Mouse (Mus musculus) B cell, adult 2 months (primary cell): ENCODE data around the gene Fhad1.

ENCODE experiments used
- DNase-seq, 2 experiments: peaks; one replicate each; pipeline ENCODE4 v3.0.0; 2022

Gene Fhad1

DNA sequence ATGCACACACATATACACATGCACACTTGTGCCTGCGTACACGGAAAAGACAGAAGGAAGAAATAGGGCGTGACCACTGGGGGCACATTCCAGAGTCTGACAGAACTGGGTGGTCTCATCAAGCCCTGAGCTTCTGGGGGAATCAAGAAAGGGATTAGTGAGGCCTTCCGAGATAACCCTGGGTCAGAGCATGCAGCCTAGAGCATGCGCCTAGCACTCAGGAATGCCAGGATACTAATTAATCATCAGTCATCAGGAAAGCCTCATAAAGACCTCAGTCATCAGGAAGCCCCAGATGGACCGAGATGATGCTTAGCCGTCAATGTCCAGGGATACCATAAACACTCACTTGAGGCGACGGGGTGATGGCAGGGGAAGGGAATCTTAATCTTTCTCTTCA lies 135.0 kb downstream of the Fhad1 start:
- no peak for DNase-seq

DNA sequence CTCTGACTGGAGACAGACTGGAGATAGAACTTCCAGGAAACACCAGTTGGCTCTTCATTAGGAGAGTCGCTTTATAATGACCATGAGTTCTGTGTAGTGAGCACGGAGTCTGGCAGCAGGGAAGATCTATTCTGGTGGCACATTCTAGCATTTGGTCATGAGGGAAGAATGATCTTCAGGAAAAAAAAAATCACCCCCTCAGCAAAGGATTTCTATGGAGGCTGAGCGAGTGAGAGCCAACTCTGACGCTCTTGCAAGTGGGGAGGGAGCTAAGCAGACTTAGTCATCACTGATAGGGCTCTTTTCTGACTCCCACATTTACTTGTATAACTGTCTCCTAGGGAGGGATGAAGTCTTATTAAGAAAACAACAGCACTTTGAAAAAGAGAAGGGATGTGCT lies 135.8 kb downstream of the Fhad1 start:
- no peak for DNase-seq

DNA sequence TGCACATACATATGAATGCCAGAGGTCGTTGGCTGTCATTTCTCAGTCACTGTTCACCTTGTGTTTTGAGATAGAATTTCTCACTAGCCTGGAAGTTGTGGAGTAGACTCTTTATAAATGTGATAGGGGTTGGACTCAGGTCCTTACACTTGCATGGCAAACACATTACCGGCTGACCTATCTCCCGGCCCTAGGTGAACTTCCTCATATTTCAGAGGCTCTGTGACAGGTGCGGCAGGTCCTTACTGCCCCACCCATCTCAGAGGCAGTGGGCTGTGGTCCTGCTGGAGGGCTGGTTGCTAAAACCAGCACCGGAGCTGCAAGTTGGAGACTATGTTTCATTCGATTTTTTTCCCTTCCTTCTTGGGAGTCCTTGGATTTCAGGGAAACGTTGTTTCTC lies 136.3 kb downstream of the Fhad1 start:
- no peak for DNase-seq

DNA sequence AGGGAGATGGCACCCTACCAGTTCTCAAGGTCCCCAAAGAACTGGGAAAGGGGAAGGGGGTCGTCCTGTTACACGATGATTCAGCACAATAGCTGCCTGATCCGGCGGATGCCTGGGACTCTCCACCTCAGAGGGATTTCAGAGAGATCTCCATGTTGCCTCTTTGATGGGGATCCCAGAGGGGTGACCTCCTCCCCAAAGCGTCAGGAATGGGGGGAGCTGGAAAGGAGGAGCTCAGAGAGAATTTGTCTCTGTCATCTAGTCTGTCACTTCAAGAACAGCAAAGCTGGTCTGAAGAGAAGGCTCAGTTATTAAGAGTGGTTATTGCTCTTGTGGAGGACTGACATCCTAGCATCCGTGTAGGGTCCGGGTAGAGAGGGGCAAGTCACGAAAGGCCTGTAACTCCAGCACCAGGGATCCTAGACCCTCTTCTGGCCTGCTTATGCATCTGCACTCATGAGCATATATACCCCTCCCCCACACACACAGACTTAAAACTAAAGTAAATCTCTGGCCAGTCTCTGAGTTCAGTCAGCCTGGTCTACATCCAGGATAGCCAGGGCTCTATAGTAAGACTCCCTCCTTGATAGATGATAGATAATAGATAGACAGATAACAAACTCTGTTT lies 139.3 kb downstream of the Fhad1 start:
- DNase-seq: no peak

DNA sequence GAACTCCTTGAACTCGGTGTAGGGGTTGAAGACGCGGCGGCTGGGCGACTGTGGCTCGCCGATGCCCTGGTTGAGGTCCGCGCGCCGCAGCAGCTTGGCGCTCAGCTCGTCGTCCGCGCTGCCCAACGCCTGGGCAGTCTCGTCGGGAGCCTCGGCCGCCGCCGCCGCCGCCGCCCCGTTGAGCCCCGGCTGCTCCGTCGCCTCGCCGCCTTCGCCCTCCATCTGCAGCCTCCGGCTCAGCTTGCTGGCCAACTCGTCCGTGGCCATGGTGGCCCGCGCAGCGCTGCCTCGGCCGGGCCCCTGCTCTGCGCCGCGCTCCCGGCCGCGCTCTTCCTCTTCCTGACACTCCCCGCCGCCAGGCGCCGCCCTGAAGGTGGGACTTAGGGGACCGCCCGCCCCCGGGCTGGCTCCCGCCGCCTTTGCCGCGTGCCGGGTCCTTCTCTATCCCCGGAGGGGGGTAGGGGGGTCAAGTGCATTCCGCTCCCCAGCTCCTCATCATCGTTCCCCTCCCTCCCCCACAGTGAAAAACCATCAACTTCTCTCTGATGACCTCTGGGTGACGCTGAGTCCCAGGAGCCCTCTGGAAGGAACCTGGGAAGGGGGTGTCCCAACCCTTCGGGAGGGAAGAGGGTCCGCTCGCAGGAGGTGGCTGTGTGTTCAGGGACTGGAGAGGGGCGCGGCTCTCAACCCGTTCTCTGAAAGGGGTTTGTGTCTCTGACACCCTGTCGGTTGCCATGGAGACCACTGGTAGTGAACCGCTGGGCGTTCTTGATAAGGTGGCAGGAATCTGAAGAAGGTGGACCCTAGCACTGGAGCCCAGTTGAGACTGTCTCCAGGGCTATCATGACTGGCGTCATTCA lies 140.1 kb downstream of the Fhad1 start, which contains the start of gene Efhd2:
Efhd2 (minus strand) TSS at position 320 of the 860 bp plus-strand sequence.
- peak; percentile 79 to 82 for DNase-seq

DNA sequence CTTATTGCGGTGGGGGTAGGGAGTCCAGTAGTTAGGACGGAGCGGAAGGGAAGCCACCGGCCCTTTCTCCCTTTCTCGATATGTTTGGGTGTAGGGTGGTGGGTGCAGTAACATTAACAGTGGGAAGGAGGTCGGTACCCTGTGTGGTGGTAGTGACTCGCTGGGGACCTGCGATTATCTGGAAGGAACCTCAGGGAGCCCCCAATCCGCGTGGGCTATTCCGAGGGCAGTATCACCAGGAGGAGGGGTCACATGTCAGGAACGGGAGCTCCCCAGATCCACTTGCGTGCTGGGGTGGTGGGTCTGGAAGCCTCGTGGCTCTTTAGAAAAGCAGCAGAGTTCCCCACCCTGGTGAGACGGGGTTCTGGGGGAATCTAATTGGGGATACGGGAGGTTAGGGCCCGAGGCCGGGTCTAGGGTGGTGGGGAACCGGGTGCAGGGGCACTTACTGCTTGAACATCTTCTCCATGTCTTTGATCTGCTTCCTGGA lies 140.7 kb downstream of the Fhad1 start:
- peak; percentile 27 to 30 for DNase-seq

DNA sequence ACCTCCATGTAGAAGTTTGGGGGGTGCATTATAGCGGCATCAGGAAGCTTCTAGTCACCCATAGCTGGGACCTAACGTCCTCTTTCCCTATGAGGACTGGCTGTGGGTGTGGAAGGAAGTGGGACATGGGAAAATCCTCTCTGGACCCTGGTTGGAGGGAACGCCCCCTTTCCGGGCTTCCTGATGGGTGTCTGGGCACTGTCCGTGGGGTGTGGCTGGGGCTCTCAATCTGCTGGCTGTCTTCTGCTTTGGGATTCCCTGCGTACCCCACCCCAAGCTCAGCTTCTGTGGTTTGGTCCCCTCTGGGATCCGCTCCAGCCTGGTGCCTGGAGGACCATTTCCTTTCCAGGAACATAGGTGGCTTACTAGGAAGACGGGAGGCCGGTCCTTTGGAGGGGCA lies 141.9 kb downstream of the Fhad1 start:
- DNase-seq: no peak

DNA sequence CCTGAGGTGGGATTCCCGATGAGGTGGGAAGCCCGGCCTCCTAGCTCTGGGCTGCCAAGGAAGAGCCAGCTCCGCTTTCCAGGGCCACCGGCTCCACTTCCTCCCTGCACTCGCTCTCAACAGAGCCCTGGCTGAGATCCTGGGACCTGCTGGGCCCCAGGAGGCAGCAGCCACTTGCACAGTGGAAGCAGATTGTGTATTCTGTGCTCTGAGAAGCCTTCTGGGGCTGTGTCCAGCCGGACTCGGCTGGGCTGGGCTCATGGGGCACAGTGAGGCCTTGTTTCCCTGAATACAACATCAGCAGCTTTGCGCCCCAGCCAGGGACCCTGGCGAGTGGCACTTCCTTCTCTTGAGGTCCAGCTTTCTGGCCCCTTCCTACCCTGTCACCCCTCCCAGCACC lies 143.0 kb downstream of the Fhad1 start:
- DNase-seq: no peak

DNA sequence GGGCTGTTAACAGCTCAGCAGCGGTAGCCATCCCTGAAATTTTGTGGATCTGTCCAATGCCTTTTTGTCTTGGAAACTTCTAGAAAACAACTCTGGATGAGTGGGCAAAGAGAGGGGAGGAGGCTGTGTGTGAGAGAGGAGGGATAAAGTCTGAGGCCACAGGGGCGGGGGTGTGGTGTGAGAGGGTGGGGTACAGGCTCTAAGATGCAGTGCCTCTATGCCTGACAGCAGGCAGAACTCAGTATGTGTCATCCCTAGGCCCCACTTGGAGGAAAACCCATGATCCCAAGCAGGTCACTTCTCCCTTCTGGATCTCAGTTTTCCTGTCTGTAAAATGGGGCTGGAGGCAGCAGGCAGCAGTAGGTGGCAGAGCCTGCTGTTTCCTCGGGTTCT lies 143.6 kb downstream of the Fhad1 start:
- no peak for DNase-seq

DNA sequence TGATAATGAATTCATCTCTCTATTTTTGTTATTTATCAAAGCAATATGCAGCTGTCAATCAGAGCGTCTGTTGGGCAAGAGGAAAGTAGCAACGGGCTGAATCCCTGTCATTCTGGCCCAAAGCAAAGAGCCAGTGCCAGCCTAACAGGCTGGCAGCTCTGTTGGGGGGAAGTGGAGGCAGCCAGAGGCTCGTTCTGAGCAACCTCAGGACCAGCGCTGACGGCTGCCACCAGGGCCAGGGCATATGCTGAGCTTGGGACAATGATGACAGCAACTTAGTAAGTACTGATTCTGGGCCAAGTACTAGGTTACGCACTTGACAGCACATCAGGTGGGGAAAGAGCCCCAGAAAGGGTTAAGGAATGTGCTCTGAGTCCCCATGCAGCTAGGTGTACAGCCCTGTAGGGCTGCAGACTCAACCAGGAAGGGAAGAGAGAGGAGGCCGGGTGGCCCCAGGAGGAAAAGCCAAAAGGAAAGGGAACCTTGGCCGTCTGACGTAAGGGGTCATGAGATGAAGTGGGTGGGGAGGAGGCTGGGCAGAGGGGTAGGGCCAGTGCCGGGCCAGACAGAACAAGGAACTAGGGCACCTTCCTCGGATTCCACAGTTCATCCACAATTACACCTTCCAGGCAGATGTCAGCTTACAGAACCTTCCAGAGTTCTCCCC lies 144.1 kb downstream of the Fhad1 start:
- DNase-seq: no peak

DNA sequence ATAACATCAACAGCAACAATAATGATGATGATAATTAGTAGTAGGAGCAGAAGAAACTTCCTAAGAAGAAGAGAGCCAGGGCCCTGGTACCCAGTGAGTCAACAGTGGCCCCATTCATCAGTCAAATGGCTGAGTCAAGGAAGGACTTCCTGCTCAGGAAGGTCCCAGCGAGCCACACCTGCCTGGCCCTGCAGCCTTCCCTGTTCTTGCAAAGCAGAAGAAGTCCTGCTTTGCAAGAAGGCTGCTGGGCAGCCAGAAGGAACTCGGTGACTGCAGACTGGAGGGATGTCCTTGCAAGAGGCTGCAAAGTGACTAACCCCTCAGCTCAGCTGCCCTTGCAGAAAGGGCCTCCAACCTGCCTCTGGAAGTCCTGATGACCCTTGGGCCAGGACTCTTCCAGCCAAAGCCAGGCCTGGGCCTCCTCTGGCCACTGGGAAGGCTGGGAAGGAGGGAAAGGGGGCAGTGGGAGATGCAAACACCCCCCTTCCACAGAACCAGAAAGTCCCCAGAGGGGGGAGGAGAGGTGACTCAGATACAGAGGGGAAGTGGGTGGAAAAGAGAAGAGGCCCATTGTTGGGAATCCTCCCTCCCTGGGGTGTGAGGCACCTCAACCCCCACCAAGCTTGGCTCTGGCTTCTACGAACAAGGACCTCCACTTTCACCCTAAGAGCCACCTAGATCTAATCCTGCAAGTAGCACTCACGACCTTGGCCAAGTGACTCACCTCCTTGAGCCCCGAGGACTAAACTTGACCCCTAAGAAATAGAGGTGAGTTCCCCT lies 145.3 kb downstream of the Fhad1 start:
- DNase-seq: no peak

DNA sequence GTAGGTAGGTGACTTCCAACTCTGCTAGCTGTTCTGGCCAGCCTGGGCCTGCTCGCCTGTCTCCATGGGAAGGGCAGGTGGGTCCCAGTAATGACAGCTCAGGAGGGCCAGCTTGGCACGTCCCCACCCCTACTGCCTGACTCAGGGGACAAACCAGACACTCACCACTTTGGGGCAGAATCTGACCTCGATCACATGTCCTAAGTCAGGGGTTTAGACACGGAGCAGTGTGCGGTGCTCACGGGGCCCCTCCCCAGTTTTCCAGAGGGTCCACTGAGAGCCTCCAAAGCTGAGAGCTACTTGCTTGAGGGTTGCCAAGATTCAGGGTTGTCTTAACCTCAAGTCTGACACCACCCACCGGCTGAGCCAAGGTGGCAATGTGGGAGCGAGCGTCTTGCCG lies 146.8 kb downstream of the Fhad1 start:
- no peak for DNase-seq

DNA sequence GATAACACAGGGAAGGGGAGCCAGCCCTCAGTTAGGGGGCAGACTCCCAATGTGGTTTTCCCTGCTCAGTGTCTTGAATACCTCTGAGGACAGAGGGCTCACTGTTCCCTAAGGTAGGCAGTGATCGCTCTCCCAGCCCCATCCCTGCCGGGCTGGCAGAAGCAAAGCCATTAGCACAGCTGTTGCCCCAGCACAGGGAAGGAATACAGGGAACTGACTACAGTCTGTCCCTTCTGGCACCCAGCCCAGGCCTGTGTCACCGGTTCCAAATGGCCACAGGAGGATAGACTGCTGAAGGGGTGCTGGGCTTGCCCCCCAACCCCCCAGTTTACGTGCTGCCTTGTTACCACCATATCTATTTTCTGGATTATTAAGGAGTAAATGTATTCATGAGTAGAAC lies 147.4 kb downstream of the Fhad1 start:
- DNase-seq: no peak

DNA sequence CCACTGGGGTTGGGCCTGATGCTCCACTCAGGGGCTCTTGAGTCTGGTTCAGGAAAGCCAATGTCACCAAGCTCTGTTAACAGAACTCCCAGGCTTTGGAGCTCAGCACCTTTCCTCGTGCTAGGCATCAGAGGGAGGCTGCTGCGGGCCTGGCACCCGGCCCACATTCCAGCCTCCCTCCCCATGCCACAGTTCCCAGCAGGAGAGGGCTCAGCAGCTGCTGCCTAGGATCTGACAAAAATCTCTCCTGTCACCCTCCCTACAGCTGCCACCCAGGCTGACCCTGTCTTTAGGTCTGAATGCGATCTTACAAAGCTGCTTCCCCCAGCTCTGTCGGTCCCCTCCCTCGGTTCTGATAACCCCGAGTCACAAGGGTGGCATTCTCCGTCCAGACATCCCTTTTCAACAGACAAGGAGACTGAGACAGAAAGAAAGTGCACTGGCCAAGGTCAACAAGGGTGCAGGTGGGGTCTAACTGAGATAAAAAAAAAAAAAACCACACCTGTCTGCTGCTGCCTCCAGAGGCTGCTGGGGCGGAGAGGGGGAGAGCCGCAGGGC lies 147.9 kb downstream of the Fhad1 start:
- DNase-seq: no peak

DNA sequence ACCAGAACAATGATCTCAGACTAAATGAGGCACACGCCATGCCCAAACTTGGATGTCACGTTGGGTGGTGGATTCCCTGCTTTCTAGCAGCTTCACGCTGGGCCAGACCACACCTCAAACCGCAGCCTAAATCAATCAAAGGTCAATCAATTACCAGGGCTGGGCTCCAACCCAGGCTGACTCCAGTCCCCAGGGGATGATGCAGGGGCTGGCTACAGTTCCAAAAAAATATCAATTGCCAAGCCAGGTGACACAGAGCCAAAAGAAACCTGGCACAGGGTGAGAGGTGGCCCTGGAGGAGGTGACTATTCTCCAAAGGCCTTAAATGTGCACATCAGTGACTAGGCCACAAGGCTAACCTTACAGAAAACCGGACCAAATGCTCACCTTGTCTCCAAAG lies 149.3 kb downstream of the Fhad1 start:
- no peak for DNase-seq

DNA sequence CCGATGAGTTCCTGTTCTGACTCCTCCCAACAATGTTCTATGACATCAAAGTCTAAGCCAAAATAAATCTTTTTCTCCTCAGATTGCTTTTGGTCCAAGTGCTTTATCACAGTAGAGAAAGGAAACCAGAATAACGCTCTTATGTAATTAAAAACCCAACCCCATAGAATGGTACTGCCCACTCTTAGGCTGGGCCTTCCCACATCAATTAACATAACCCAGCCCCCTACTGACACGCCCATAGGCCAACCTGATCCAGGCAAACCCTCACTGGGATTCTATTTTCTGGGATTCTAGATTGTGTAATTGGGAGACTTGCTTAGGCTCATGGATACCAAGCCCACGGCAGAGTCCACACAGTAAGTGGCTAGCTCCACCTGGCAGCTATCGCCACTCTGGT lies 149.9 kb downstream of the Fhad1 start:
- DNase-seq: no peak

DNA sequence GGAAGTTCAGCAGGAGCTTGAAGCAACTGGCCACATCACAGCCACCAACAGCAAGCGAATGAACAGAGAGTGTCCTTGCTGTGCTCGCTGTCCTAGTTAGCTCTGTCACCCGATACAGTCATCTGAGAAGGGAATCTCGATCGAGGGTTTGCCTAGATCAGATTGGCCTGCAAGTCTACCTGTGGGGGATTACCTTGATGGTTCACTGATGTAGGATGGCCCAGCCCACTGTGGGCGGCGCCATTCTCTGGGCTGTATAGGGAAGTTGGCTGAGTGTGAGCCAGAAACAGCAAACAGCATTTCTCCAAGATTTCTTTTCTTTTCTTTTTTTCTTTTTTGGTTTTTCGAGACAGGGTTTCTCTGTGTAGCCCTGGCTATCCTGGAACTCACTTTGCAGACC lies 150.4 kb downstream of the Fhad1 start:
- DNase-seq: no peak

DNA sequence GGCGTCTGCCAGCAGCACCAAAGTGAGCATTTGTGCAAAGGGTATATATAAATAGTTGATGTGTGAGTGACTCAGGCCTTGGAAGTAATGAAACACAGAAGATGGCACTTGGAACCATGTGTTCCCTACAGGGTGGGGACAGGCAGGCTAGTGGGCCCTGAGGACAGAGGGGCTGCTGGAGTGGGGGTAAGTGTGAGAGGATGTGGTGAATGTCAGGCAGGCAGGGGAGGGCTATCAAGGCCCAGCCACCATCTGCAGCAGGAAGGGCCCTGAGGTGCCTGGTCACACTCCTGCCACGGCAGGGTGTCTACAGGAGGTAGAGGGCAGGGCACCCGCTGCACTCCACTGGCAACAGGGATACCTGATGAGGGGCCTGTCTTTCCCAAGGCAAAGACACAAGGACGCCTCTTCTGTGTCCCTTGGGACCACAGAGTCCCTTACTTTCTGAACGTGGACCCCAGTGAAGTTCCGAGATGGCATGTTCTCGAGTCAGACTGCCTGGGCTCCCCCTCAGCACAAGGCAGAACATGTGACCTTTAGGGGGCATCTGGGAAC lies 151.1 kb downstream of the Fhad1 start:
- DNase-seq: no peak

DNA sequence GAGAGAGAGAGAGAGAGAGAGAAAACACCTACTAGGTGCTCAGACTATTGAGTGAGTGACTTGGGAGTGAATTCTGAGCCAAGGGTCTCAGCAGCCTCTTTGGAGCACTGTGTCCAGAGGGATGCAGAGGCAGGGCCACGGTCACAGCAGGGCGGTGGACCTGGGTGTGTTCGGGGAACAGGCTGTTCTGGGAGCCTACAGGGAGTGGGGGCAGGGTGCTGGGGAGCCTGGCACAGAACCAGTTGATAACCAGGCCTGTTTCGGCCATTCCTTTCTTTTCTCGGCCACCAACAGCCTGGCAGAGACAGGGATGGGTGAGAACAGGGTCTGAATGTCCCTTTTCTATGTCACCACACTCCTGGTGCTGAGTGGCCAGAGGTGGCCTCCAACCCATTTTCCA lies 152.0 kb downstream of the Fhad1 start:
- no peak for DNase-seq

DNA sequence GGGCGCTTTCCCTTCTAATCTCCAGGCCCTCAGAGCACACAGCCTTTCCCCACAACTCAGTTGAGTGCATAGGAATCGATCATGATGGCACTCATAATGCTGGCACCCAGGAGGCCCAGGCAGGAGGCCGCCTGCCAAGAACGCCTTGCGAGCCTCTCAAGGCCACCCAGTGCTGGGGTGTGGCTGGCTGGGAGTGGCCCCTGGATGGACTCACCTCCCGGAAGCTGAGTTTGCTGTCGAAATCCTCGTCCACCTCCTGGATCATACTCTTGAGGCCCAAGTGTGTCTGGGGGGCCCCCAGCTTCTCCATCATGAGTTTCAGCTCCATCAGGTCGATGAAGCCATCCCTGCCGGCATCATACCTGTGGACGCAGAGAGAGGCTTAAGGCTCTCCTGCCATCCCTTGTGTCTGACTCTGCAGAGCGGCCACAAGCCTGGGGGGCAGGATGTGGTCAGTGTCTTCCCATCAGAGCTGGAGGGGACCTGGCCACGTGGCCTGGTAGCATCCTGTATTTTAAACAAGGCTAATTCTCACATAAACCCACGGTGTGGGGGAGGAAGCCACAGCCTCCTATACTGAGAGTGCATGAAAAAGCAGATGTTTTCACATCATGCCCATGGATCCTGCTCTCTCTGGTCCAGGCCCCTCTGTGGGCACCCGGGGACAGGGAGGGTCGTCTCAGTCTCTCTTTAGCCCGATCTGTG lies 153.1 kb downstream of the Fhad1 start:
- DNase-seq: no peak

DNA sequence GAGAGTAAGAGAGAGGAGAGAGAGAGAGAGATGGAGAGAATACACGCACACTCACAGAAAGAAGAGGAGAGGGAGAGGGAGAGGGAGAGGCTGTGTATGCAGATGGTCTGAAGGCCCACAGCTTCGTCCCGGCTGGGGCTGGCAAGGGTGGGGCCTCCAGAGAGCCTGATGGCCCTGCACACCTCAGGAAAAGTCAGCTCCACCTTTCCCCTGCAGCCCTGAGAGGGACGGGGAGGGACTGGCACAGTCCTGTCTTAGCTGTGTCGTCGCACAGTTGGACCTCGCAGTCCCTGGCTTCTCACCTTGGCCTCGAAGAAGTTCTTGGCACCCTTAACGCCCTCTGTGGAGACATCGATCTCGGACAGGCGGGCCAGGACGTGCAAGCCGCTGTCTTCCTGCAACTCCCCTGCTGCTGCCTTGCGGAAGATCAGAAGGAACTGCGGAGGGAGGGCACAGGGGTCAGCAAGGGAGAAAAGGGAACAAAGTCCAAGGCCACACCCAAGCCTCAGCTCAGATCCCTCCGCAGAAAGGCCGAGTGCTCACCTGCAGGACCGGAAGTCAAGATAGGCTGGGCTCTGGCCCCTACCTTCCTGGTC lies 154.5 kb downstream of the Fhad1 start:
- DNase-seq: no peak
